Mouse (Mus musculus) lung, postnatal 0 days (tissue): ENCODE measurements at regions not wholly inside any gene's neighbourhood (a gene's known extent, or its start where the extent isn't known, plus 50 kb on each side); places are given as distances from the start of the nearest gene placed in this dataset.

Source experiments
- ATAC-seq: fragments of 200-750 bp; cut with Nextera tagmentation; 2 replicates; pipeline ENCODE4 v1.8.0; 2017; ENCODE audit warnings: moderate library complexity
- DNase-seq: peaks from one replicate; pipeline ENCODE4 v3.0.0-alpha.2; 2016; ENCODE audit warnings: low spot score
- H3K27ac ChIP-seq: fragments of 300-500 bp; sonication (generic); 2 replicates; pipeline ENCODE4 v1.5.1; 2014; ENCODE audit warnings: antibody characterized with exemption, mild to moderate bottlenecking, low read length, mixed read lengths
- H3K27me3 ChIP-seq: fragments of 300-500 bp; sonication (generic); replicated peaks from 2 replicates; pipeline ENCODE4 v1.6.1; 2014; ENCODE audit warnings: low read length, mixed read lengths; ENCODE audit not compliant: insufficient read depth
- H3K36me3 ChIP-seq: fragments of 300-500 bp; sonication (generic); 2 replicates; pipeline ENCODE4 v1.6.1; 2014; ENCODE audit warnings: low read length, mixed read lengths; ENCODE audit not compliant: insufficient read depth
- H3K4me1 ChIP-seq: fragments of 300-500 bp; sonication (generic); 2 replicates; pipeline ENCODE4 v1.6.1; 2014; ENCODE audit warnings: antibody characterized with exemption, low read depth, low read length, mixed read lengths; ENCODE audit not compliant: insufficient read depth
- H3K4me2 ChIP-seq: fragments of 300-500 bp; sonication (generic); replicated peaks from 2 replicates; pipeline ENCODE4 v1.6.1; 2014; ENCODE audit warnings: low read depth, mild to moderate bottlenecking, low read length, moderate library complexity, mixed read lengths
- H3K4me3 ChIP-seq: fragments of 300-500 bp; sonication (generic); 2 replicates; pipeline ENCODE4 v1.5.1; 2014; ENCODE audit warnings: low read depth, low read length
- H3K9ac ChIP-seq: fragments of 300-500 bp; sonication (generic); replicated peaks from 2 replicates; pipeline ENCODE4 v1.6.1; 2014; ENCODE audit warnings: low read depth, mild to moderate bottlenecking
- H3K9me3 ChIP-seq: fragments of 300-500 bp; sonication (generic); 2 replicates; pipeline ENCODE4 v1.6.1; 2016; ENCODE audit warnings: low read length, mixed read lengths
- CTCF ChIP-seq: IDR thresholded peaks from 2 replicates; pipeline ENCODE4 v1.5.1; 2016; ENCODE audit warnings: antibody characterized with exemption, mild to moderate bottlenecking
- EP300 ChIP-seq: IDR thresholded peaks from 2 replicates; pipeline ENCODE4 v1.6.1; 2016; ENCODE audit warnings: antibody characterized with exemption, mild to moderate bottlenecking, control low read depth
- WGBS: fragments of 180-500 bp; shearing (Covaris S2); extraction: QIAGEN DNeasy Blood & Tissue Kit; methylation state at CpG from one replicate; pipeline ENCODE4 v1.1.7; 2014; 5-methylcytosine and 5-hydroxymethylcytosine counted together

- Histone ChIP-seq H3K4me3 (no peak overlapping the region), H3K4me2 (no peak overlapping the region), H3K9me3 (no peaks in the 10 kb centered on the region), H3K36me3 (no peaks in the 10 kb centered on the region), H3K27ac (no peak overlapping the region), H3K9ac (no peak overlapping the region), H3K4me1 (no peaks in the 10 kb centered on the region), H3K27me3 (no peaks in the 10 kb centered on the region)
- no peak for DNase-seq
- 57% methylated on average over 9 of the region's 9 CpGs for WGBS
- ATAC-seq = no peak
- TF ChIP-seq CTCF = no peak
- no peak for TF ChIP-seq EP300
These were observed 186.9 kb downstream of the Gsdmc2 start for GRCm38 (mm10) chr15:63658031-63658521.

GRCm38 (mm10) chr15:63652216-63652961, 192.6 kb downstream of the Gsdmc2 start:
- Histone ChIP-seq H3K9ac (no peak overlapping the region), H3K27me3 (no peaks in the 10 kb centered on the region), H3K36me3 (no peaks in the 10 kb centered on the region), H3K4me1 (no peaks in the 10 kb centered on the region), H3K9me3 (no peaks in the 10 kb centered on the region), H3K4me3 (no peak overlapping the region), H3K4me2 (no peak overlapping the region), H3K27ac (no peak overlapping the region)
- TF ChIP-seq EP300 (no peak), CTCF (peak; percentile 88)
- 28% methylated on average over 11 of the region's 11 CpGs for WGBS
- DNase-seq = peak; percentile 76
- ATAC-seq = peak; percentile 40; the same call in 1 of the 2 replicates

DNA sequence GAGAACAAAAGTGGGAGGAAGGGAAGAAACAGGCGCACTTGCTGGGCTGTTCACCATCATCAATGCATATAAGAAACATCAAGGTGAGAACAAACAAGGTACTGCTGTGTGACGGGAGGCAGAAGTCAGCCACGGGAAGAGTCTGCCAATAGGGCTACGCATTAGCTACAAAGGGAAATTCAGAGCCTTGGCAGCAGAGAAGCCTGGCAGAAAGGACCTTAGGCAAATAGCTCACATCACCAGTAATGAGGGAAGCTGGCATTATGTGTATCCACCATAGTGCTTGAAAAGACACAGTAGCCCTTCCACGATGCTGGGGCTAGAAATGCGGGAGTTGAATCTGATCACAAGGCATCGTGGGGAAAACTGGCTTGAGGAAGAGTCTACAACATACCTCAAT, 193.9 kb downstream of the Gsdmc2 start:
- DNase-seq = no peak
- no peak for ATAC-seq
- H3K27me3 ChIP-seq = no peaks in the 10 kb centered on the region
- no peak overlapping the region for H3K4me2 ChIP-seq
- 90% methylated on average over 7 of the region's 7 CpGs for WGBS
- no peak overlapping the region for H3K4me3 ChIP-seq
- H3K9ac ChIP-seq = no peak overlapping the region
- no peaks in the 10 kb centered on the region for H3K4me1 ChIP-seq
- H3K9me3 ChIP-seq = no peaks in the 10 kb centered on the region
- H3K27ac ChIP-seq = no peak overlapping the region
- no peaks in the 10 kb centered on the region for H3K36me3 ChIP-seq
- TF ChIP-seq CTCF (no peak), EP300 (no peak)

DNA sequence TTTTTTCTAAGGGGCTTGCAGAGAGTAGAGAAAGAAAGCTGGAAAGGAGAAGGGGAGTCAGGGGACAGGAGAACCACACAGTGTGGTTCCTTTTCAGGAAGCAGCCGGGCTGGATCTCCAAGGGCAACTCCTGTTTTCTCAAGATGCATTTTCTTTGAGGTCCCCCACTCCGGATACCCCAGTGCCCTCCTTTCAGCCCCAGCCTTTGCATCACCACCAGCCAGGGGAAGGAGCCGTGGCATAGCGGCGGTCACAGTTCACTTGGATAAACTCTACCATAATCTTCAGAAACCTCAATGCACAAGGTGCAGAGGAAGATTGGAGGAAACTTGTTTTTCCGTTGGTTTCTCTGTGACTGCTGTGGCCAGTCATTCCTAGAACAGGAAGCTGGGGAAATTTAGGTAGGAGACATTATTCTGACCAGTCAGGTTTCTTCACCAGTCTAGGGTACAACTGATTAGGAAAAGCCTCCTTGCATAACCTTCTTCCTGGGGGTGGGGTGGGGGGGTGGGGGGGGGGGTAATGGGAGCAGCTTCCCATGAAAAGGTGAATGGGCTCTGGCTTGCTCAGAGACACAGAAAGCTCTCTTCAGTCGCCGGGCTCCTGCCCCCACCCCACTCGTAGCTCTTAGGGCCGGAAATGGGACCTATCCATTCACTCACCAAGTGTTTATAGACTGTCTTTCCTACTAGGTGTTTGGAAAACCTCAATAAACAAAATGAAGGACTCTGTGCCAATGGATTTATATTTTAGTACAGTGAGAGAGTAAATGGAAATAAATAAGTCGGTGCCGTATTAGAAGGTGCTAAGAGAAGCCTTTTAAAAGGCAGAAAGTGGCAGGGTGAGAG, 196.6 kb downstream of the Gsdmc2 start:
- H3K9ac ChIP-seq = no peak overlapping the region
- no peaks in the 10 kb centered on the region for H3K9me3 ChIP-seq
- 36% methylated on average over 12 of the region's 12 CpGs for WGBS
- no peak overlapping the region for H3K27ac ChIP-seq
- no peak overlapping the region for H3K4me3 ChIP-seq
- peak; percentile 47; the same call in 1 of the 2 replicates for ATAC-seq
- no peaks in the 10 kb centered on the region for H3K4me1 ChIP-seq
- H3K27me3 ChIP-seq = no peaks in the 10 kb centered on the region
- no peaks in the 10 kb centered on the region for H3K36me3 ChIP-seq
- no peak overlapping the region; the same call in 1 of the 2 replicates for H3K4me2 ChIP-seq
- no peak for TF ChIP-seq CTCF
- TF ChIP-seq EP300 = 0 out of 2 replicates have a peak, but pooled peaks have one; percentile 37
- peak; percentile 11 for DNase-seq

- H3K9ac ChIP-seq = no peak overlapping the region
- DNase-seq = no peak
- H3K36me3 ChIP-seq = no peaks in the 10 kb centered on the region
- H3K4me2 ChIP-seq = no peak overlapping the region
- H3K27me3 ChIP-seq = no peaks in the 10 kb centered on the region
- ATAC-seq = no peak
- TF ChIP-seq EP300 = no peak
- no peak overlapping the region for H3K4me3 ChIP-seq
- no peak overlapping the region for H3K27ac ChIP-seq
- H3K4me1 ChIP-seq = no peaks in the 10 kb centered on the region
- H3K9me3 ChIP-seq = no peaks in the 10 kb centered on the region
These were observed 220.2 kb downstream of the Gsdmc2 start for GRCm38 (mm10) chr15:63624814-63625213.

DNA sequence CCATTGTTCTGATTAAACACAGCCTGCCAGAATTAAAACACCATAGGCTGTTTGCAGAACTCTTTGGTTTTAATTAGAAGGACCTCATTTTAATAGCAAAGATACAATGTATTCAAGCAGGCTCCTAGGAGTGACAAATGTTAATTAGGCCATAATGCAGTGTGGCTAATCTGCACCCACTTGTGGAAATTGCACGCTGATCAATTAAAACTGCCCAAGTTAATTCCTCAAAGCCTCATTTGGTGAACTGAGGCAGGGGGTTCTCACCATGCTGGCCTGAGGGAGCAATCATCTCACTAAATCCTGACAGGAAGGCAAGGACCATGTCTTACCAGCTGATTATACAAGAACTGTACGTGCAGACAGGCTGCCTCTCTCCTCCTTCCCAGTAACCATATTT, 220.7 kb downstream of the Gsdmc2 start:
- no peak overlapping the region for H3K4me2 ChIP-seq
- TF ChIP-seq CTCF (no peak), EP300 (no peak)
- no peaks in the 10 kb centered on the region for H3K36me3 ChIP-seq
- ATAC-seq (no peak), DNase-seq (no peak)
- no peak overlapping the region for H3K4me3 ChIP-seq
- H3K9me3 ChIP-seq = no peaks in the 10 kb centered on the region
- no peaks in the 10 kb centered on the region for H3K4me1 ChIP-seq
- 86% methylated on average over 2 of the region's 2 CpGs for WGBS
- H3K27ac ChIP-seq = no peak overlapping the region
- H3K27me3 ChIP-seq = no peaks in the 10 kb centered on the region
- no peak overlapping the region for H3K9ac ChIP-seq
